Mouse (Mus musculus): Measurements from ENCODE around the gene Srp9.

The Srp9 gene

GRCm38 (mm10) chr1:182103436-182103835, 21.1 kb upstream of the Srp9 start:
- DNase-seq (ENCODE audit: extremely low spot score, low read depth, low spot score): no peak

- DNase-seq (ENCODE audit: extremely low spot score, low read depth, low spot score): no peak
Measured at GRCm38 (mm10) chr1:182105023-182105422, 19.5 kb upstream of the Srp9 start.

- no peak for DNase-seq (ENCODE audit: extremely low spot score, low read depth, low spot score)
Measured at GRCm38 (mm10) chr1:182107251-182107650, 17.3 kb upstream of the Srp9 start.

GRCm38 (mm10) chr1:182108397-182109099, 16.0 kb upstream of the Srp9 start:
- DNase-seq (ENCODE audit: extremely low spot score, low read depth, low spot score): no peak

- no peak for DNase-seq (ENCODE audit: extremely low spot score, low read depth, low spot score)
Measured at GRCm38 (mm10) chr1:182110185-182110584, 14.4 kb upstream of the Srp9 start.

- DNase-seq (ENCODE audit: extremely low spot score, low read depth, low spot score): no peak
Measured at GRCm38 (mm10) chr1:182110708-182111385, 13.7 kb upstream of the Srp9 start.

- no peak for DNase-seq (ENCODE audit: extremely low spot score, low read depth, low spot score)
Measured at GRCm38 (mm10) chr1:182111386-182112317, 12.9 kb upstream of the Srp9 start.

- DNase-seq (ENCODE audit: extremely low spot score, low read depth, low spot score): no peak
Measured at GRCm38 (mm10) chr1:182112385-182112784, 12.2 kb upstream of the Srp9 start.

- no peak for DNase-seq (ENCODE audit: extremely low spot score, low read depth, low spot score)
Measured at GRCm38 (mm10) chr1:182113131-182113530, 11.4 kb upstream of the Srp9 start.

GRCm38 (mm10) chr1:182113587-182114500, 10.7 kb upstream of the Srp9 start:
- DNase-seq (ENCODE audit: extremely low spot score, low read depth, low spot score): no peak

- DNase-seq (ENCODE audit: extremely low spot score, low read depth, low spot score): no peak
Measured at GRCm38 (mm10) chr1:182115197-182115596, 9.3 kb upstream of the Srp9 start.

- DNase-seq (ENCODE audit: extremely low spot score, low read depth, low spot score): no peak
Measured at GRCm38 (mm10) chr1:182115651-182116408, 8.7 kb upstream of the Srp9 start.

- DNase-seq (ENCODE audit: extremely low spot score, low read depth, low spot score): no peak
Measured at GRCm38 (mm10) chr1:182122413-182122812, 2.1 kb upstream of the Srp9 start.

- DNase-seq (ENCODE audit: extremely low spot score, low read depth, low spot score): no peak
Measured at GRCm38 (mm10) chr1:182124924-182125368, 409 bp downstream of the Srp9 start.

- DNase-seq (ENCODE audit: extremely low spot score, low read depth, low spot score): no peak
Measured at GRCm38 (mm10) chr1:182130830-182131229, 6.3 kb downstream of the Srp9 start.

- DNase-seq (ENCODE audit: extremely low spot score, low read depth, low spot score): no peak
Measured at GRCm38 (mm10) chr1:182137204-182138125, 12.9 kb downstream of the Srp9 start.

GRCm38 (mm10) chr1:182138172-182138571, 13.6 kb downstream of the Srp9 start:
- no peak for DNase-seq (ENCODE audit: extremely low spot score, low read depth, low spot score)

- no peak for DNase-seq (ENCODE audit: extremely low spot score, low read depth, low spot score)
Measured at GRCm38 (mm10) chr1:182139937-182140336, 15.4 kb downstream of the Srp9 start.

- no peak for DNase-seq (ENCODE audit: extremely low spot score, low read depth, low spot score)
Measured at GRCm38 (mm10) chr1:182140370-182140769, 15.8 kb downstream of the Srp9 start.
